Mouse (Mus musculus) layer of hippocampus, adult 2 months (tissue): ENCODE data around the gene Tmem38b. TPM values are rescaled to one million over a fixed set of nuclear protein-coding genes. Genes with fewer than 3 reads are reported as not detected.
A peak's percentile ranks its signal among the peaks of the same experiment; 100 is the strongest.

Experiments used
- DNase-seq, 2 experiments: peaks; one replicate each; pipeline ENCODE4 v3.0.0; 2022; ENCODE audit warnings: low spot score in 2 of 2
- H3K27ac ChIP-seq: fragments of 200-600 bp; 2 replicates; pipeline ENCODE4 v1.8.1; 2022
- H3K4me3 ChIP-seq: fragments of 200-600 bp; 2 replicates; pipeline ENCODE4 v1.8.1; 2022; ENCODE audit warnings: mild to moderate bottlenecking
- CTCF ChIP-seq: fragments of 200-600 bp; conservative IDR thresholded peaks from 2 replicates; pipeline ENCODE4 v1.8.1; 2022; ENCODE audit warnings: antibody characterized with exemption, mild to moderate bottlenecking, moderate library complexity
- total RNA-seq, 2 experiments: library from RNA; stranded (reverse); gene quantifications; 2 replicates each; pipeline ENCODE4 v1.2.3; 2021

Gene Tmem38b
- total RNA-seq, 2 experiments from 2014 or later, result 14.9 to 21.6 TPM

DNA sequence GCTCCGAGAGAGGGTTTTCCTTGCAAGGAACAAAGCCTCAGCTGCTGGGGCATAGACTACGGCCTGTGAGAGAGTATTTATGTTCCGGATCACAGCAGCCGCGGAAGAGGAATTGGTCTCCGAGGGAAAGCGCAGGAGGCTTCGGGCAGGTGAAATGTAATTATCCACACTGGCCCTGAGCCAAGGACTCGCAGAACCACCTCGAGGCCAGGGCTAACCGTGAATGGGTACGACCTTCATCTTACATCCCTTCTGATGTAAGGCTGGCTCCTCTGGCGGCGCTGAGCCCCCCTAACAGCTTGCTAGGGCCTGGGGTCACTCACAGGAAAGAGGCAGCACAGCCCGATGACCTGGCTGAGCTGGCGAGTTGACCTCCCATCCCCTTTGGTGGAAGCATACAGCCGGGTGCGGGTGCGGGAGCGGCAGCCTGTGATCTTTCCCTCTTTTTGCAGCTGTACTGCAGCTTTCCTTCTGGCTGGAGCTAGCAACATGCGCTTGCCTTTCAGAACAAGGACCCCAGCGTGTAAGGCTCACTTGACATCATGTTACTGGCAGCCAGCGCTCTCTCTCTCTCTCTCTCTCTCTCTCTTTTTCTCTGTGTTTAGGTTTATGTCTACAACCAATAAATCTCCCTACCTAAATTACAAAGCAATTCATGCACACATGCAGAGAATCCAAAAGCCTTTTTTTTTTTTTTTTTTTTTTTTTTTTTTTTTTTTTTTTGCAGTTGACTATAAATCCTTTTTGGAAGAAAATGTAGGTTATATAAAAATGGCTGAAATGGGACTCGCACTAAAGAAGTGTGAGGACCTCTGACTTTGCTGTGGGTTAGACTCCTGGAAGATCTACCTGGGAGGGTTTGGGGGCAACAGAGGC, 52.9 kb downstream of the Tmem38b start:
- no peak overlapping the region for H3K27ac ChIP-seq
- no peak overlapping the region for H3K4me3 ChIP-seq
- TF ChIP-seq CTCF, result no peak
- no peak for DNase-seq

DNA sequence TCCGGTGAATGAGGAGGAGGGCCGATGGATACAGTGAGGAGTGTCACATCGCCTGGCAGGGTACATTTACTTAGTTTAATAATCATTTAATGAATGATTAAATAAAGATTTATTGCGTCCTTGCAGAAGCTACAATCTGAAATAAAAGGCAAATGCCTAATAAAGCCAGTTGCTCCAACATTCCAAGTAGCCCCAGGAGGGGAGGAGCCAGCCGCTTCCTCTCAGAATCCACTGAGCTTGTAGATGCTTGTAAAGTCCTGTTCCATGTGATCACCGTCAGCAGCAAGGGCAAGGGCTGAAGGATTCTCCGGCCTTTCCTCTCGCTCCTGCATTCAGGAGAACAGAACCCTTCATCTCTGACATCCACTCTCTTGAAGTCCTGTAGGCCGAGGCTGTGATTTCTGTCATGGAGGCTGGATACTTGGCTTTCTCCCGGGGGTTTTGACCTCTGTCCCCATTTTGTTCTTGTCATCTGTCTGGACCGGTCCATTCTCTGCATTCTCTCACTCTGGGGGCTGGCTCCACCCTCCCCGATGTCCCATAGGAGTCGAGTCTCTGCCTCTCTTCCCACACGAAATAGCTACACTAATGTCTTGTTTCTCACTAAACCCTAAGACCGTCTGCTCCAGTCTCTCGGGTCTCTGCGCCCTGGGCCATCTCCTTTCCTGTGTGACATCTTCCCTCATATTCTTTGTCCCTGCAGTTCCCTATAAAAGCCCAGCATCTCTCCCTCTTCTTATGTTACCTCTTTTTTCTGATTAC, 57.3 kb downstream of the Tmem38b start:
- no peak overlapping the region for H3K4me3 ChIP-seq
- no peak for TF ChIP-seq CTCF
- no peak overlapping the region for H3K27ac ChIP-seq
- no peak for DNase-seq

DNA sequence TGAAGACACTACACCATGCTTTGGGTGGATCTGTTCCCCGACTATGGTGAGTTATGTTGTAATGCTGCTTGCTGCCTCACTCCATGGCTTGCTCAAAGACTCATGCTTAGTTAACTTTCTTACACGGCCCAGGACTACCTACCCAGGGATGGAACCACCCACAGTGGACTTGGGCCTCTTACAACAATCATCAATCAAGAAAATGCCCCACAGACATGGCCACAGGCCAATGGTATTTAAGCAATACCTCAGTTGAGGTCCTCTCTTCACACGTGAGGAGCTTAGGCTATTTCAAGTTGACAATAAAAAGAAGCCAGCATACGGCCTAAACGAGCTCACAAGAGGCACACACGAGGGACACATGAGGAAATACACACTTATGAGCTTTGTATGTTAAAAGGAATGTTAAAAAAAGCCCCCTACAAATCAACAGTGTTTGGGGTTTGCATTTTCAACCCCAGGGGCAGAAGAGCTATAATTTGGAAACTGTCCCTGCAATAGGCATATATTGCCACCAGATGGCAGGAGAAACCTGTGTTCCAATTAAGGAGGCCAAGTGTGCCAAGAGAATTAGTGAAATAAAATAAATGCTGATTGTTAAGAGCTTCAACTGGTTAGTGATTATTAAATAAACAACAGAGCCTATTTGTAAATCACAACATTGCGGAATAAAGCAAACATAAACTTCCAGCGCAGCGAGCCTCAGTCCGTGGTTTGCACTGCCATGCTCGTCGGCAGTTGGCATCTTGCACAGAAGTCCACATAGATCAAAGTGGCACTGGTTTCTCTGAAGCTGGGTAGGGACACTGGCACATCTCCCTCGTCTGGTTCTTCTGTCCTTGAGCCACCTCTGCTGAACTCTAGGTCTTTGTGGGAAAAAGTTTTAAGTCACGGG, 58.8 kb downstream of the Tmem38b start:
- Histone ChIP-seq H3K27ac (no peak overlapping the region), H3K4me3 (peak overlapping the region; percentile 34)
- peak; percentile 93 for TF ChIP-seq CTCF
- peak; percentile 37 to 50 for DNase-seq

DNA sequence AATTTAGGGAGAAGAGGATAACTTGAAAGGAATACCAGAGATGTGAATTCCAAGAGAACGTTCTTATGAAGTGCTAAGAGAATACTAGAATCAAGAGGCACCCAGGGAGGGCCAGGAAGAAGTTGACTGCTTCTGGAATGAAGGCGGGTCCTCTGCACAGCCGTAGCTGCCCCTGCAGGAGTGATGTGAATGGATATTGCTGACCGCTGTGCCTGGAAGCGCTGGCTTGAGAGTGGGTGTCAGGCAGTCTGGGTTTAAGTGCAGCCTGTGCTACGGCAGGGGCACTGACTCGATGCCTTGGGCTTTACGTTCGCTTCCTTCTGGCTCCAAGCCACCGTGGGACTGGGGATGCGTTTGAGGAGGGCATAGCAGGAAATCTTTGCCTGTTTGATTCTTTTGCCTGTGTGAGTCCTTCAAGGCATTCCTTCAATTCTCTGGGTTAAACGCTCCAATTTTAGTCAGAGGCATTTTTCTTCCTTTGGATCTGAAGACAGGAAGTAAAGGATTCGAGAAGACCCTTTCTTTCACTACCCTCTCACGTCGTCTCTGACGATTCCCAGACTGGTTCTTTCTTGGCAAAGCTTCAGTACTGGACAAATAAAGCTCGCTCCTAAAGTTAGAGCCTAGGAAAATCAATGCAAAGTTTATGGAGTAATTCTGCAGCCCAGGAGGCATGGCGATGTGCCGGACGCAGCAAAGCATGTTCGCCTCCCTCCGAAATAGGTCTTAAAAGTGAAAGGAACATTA, 60.7 kb downstream of the Tmem38b start:
- no peak for TF ChIP-seq CTCF
- Histone ChIP-seq H3K4me3 (no peak overlapping the region), H3K27ac (no peak overlapping the region)
- no peak for DNase-seq

DNA sequence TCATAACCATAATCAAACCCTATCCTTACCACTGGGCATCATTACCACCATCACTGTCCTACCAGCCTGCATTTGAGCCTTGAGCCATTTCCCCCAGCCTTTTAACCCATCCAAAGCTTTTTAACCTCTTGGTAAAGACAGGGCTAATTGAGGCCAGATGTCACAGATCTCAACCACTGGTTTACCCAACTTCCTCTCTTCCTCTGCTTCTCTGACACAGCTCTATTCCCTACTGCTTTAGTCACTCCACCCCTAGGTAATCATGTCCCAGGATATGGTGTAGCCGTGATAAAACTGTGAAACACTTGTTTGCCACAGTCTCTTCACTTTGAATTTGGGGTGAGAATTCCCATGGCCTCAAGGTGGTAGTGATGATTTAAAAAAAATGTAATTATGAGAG, 69.5 kb downstream of the Tmem38b start:
- TF ChIP-seq CTCF, result no peak
- no peak overlapping the region for H3K4me3 ChIP-seq
- no peak for DNase-seq
- no peak overlapping the region for H3K27ac ChIP-seq

DNA sequence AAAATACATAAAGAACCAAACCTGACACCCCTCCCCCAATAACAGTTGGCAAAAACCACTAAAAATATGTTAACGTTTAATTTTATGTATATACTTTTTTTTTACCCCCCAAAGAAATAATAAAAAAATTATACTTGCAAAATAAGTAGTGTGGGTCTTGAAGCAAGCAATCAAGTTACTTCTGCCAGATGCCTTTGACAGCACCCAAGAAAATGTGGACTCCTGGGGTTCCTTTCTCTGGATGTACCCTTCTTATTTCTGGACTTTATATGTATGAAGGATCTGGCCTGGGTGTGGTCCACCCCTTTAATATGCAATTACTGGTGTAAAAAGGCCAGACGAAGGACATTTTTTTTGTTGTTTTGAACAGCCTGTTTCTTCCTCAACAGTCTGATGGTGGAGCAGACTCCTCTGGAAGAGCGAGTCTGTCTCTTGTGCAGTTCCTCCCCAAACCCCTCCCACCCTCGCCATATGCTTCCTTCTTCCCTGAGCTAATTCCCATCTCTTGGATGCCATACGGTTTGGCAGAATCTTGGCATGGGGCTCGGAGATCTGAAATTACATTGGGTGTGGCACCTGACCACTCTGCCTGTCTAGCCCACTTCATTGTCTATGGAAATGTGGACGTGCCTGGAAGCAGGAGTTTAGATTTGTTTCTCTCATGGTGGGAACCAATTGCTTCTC, 70.4 kb downstream of the Tmem38b start:
- TF ChIP-seq CTCF, result no peak
- Histone ChIP-seq H3K27ac (peak overlapping the region; percentile 57; the same call in 1 of the 2 replicates), H3K4me3 (no peak overlapping the region)
- DNase-seq, result peak in 1 of 2 experiments; percentile 43

DNA sequence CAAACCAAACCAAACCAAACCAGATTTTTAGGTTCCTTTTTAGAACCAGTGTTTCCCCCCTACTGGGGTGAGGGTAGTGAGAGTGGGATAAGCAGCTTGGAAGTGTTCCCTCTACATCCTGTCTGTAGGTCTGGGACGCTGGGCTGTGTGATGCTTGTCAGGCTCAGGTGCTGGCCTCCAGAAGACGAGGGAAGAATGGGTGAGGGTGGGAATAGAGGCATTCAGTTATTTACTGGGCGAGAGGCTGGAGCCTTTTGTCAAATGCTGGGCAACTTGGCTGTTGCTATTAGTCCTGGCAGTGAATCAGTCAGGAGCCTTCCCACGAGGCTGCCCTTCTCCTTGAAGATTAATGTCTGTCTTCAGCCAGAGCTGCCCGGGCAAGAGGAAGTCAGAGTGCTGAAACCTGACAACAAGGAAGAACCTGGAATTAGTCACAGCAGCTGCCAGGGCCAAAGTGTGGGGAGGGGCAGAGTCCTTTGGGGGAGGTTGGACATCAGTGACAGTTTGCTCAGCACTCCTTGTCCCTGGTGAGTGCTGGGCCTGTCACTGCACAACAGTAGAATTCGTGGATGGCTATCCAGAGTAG, 74.6 kb downstream of the Tmem38b start:
- H3K4me3 ChIP-seq, result no peak overlapping the region
- no peak overlapping the region for H3K27ac ChIP-seq
- no peak for TF ChIP-seq CTCF
- DNase-seq, result no peak

DNA sequence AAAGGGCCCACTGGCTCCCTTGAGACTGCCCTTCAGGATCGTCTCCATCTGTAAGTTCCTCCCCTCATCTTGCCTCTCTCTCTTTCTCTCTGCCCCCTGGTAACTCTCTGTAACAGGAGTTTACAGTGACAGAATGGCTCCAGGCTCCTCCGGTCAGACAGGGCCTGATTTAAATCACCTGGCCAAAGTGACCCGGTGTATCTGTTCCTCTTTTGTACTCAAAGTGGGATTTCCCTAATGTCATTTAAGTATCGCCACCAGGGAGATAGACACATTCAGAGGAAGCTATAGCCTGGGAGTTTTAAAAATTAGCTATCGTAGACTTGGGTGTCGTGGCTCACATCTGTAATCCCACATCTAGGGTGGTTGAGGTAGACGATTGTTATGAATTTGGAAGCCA, 78.5 kb downstream of the Tmem38b start:
- Histone ChIP-seq H3K4me3 (no peak overlapping the region), H3K27ac (no peak overlapping the region)
- DNase-seq, result no peak
- TF ChIP-seq CTCF, result no peak

DNA sequence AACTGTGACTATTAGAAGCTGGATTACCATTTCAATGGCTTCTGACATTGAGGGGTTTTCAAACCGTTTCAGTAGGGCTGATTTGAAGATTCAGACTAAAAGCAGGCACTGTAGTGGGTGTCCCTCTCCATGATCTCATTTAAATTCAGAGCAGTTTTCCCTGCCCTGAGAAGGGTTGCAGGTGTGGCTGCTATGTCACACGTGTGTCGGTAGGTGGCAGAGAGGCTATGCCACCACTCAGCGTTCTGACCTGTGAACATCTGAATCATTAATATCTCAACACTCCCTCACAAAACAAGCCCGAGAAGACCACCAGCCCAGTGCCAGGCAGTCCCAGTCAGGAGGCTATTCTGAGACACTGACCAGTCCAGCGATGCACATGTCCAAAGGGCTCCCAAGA, 79.7 kb downstream of the Tmem38b start:
- H3K4me3 ChIP-seq, result no peak overlapping the region
- TF ChIP-seq CTCF, result peak; percentile 71
- H3K27ac ChIP-seq, result no peak overlapping the region
- no peak for DNase-seq

DNA sequence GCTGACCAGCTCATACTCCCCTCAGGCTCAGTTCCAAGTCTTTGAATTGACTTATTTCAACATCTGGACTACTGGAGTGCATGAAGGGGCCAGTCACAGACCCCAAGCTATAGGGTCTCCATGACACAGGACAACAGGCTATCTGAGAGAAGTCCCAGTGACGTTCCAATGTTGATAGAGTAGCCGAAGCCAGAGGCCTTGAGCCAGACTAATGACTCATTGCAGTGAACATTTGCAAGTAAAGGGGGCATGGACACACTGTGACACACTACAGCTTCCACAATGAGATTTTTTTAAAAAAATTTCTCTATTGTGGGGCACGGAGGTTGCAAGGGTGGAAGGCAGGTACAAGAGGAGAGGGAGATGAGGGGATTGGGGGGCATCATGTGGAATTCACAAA, 81.2 kb downstream of the Tmem38b start:
- DNase-seq, result no peak
- H3K4me3 ChIP-seq, result no peak overlapping the region
- no peak for TF ChIP-seq CTCF
- no peak overlapping the region for H3K27ac ChIP-seq

Other genes with a start within 250 kb of the Tmem38b start
- 10 to 100 TPM; 29.2 to 32.5 TPM for gene Fsd1l, start 194.6 kb upstream of the Tmem38b start, total RNA-seq
- gene Fktn, start 112.0 kb upstream of the Tmem38b start, total RNA-seq, result 10 to 100 TPM; 29.6 to 31.1 TPM
- under 1 TPM; 0.22 to 0.28 TPM for gene Tal2, start 46.3 kb upstream of the Tmem38b start, total RNA-seq